Mouse (Mus musculus) cerebellum, postnatal 25 days (tissue): Measurements from ENCODE around the gene Vamp2.
A peak's percentile ranks its signal among the peaks of the same experiment; 100 is the strongest.

Experiments
- DNase-seq, 2 experiments: peaks; one replicate each; pipeline ENCODE4 v3.0.0; 2021; ENCODE audit warnings: mixed read lengths in 2 of 2

The Vamp2 gene

GRCm38 (mm10) chr11:69064259-69065133 is 23.8 kb upstream of the Vamp2 start:
- no peak for DNase-seq

DNA sequence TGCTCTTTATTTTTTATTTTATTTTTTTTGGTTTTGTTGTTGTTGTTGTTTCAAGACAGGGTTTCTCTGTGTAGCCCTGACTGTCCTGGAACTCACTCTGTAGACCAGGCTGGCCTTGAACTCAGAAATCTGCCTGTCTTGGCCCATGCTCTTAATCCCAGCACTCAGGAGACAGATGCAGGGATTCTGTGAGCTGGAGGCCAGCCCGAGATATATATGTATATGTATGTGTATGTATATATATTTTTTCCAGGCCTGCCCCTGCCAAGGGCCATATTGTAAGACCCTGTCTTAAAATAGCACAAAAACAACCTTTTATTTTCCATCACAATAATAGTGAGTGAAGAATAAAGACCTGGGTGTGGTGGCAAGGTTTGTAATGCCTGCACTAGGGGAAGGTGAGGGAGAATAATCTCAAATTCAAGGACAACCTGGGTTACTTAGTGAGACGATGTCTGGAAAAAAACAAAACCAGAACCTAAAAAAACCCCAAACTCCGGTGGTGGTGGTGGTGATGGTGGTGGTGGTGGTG is 22.8 kb upstream of the Vamp2 start:
- peak in 1 of 2 experiments; percentile 33 for DNase-seq

DNA sequence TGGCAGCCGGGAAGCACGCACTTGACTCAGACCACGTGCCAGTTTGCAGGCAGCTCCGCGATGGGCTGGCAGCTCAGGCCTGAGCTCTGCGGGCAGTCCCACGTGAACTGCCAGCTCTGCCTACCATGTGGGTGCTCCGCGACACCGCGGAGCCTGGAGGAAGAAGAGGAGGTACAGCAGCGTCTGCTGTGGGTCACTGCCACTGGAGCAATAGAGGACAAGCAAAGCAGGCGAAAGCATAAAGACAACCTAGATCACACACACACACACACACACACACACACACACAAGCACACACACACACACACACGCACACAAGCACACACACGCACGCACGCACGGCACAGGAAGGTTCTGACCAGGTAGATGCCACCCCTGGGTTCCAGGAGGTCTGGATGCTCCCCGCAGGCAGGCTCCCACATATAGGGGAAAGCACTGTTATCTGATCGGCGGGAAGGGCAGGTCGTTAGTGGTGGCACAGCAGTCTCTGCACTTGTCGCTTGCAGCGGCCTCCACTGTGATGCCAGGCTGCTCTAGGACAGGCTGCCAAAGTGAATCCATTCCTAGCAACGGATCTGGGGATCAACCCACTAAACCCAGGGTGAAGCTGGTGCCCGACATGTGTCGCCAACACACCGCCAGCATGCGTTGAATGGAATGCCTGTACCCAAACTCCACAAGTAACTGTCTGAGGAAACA is 22.0 kb upstream of the Vamp2 start:
- peak; percentile 72 to 77 for DNase-seq

- DNase-seq: peak; percentile 94 to 96
These were observed 21.3 kb upstream of the Vamp2 start for GRCm38 (mm10) chr11:69066956-69067355.

- no peak for DNase-seq
These were observed 20.7 kb upstream of the Vamp2 start for GRCm38 (mm10) chr11:69067601-69068000.

DNA sequence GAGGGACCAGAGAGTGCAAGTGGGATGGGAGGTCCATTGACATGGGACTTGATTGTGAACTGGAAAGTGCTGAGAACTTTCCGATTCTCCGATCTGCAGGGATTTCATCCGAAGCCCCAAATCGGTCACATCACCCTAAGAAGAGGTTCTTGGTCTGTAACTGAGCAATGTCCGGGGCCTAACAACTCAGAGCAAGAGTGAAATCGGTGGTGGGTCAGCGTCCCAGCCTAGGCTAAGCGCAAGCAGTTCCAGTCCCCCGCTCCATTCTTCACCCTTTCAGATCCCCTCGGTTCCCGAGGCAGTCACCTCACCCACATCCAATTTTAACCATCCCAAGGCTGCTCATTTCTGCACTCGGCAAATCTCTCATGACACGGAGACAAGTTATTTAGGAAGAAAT is 18.2 kb upstream of the Vamp2 start:
- DNase-seq: peak in 1 of 2 experiments; percentile 53

DNA sequence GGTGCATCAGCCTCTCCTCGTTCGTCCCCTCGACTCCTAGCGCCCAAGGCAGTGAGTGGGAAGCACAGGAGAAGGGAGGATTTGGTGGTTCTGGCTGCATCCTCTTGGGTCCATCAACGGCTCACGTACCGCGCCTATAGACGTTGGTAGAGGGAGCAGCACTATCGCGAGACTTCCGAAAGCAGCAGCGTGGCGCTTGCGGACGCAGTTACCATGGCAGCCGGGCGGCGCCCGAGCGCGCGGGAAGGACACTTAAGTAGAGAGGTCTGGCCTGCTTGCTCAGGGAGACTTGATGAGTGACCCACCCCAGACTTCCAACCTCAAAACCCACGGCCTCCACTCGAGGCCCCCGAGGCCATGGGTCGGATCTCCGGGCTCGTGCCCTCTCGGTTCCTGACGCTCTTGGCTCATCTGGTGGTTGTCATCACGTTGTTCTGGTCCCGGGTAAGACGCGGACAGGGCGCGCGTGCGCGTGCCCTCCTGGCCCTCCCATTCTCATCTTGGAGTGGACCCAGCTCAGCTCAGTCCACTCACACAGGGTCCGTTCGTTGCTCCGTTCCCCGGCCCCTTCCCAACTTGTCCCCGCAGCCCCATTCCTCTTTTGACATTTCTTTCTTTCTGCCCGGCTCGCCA is 17.6 kb upstream of the Vamp2 start, which contains the start of gene Tmem107:
Gene Tmem107 (plus strand): TSS at position 217 of the 633 bp plus-strand sequence.
- peak; percentile 96 to 97 for DNase-seq

GRCm38 (mm10) chr11:69071262-69071661 is 17.0 kb upstream of the Vamp2 start:
- DNase-seq: no peak

DNA sequence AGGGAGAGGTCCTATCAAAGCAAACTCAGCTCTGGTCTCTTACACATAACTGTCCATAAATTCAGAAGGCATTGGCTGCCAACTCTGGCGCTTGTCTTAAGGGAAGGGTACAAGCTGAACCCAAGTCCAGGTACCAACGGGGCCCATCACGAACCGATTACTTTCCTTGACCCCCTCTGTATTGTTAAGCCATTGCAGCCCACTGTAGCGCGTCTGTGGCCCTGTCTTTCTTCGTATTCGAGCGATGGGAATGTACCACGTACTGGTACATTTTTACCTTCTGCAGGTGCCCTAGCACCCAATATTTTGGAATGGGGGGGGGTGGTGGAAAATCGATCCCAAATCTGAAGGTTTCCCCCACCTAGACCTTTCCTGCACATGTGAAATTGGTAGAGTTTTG is 16.1 kb upstream of the Vamp2 start:
- DNase-seq: no peak

DNA sequence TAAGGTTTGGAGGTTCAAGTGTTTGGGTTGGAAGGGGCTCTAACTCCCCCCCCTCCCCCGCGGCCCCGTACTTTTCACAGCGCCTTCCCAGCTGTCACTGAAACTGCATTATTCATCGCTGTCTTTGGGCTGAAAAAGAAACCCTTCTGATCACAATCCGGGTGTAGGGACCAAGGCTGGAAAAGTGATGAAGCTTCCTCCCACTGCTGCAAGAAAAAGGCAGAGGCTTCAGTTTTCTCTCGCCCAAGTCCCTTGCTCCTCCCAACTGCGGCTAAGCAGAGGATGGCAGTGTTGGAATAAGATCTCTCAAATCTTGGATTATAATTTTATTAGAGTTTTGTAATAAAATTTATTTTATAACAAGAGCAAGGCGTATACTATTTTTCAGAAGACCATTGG is 15.6 kb upstream of the Vamp2 start:
- DNase-seq: peak in 1 of 2 experiments; percentile 46

DNA sequence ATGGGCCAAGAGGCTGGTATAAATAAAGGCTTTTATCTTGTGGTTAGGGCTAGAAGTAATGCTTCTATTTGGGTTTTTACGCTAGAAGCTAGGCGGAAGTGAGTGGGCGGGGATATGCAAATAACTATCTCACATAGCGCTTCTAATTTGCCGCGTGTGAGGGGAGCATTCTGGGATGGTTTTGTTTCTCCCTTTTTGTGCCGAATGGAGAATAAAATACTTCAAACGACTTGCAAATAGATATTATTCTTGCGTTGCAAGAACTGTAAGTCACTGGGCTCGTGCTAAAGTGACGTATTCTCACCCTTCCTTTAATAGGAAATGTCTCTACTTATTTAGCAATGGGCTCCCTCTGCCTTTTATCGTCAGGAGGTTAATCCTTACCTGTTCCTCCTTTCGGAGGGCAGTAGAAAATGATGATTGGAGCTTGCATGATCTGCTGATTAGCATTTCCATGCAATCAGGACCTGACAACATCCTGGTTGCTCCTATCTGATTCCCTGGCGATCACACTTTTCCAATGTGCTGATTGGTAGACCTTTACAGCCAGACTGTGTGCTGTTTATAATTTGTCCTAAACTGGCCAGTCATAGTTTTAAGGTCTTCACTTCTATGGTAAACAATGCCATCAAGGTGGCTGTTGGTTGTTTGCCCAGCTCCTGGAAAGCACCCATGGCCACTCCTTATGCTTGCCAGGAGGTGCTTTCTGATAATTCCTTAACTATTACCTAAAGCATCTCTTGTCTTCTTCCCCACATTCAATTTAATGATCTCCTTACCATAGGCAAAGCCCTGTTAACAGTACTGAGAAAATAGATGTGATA is 15.0 kb upstream of the Vamp2 start:
- peak; percentile 79 to 87 for DNase-seq

- no peak for DNase-seq
These were observed 14.1 kb upstream of the Vamp2 start for GRCm38 (mm10) chr11:69073951-69074775.

DNA sequence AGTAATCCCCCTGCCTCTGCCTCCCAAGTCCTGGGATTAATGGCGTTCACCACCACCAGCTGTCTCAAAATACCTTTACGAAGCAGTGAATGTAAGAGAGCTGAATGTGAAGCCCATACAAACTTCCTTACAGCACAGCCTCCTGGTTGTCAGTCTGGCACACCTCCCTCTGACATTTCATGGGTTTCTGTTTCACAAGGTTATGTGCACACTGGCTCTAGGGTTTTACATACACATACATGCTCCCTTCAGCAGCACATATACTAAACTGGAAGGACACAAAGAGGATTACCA is 13.6 kb upstream of the Vamp2 start:
- DNase-seq: no peak

DNA sequence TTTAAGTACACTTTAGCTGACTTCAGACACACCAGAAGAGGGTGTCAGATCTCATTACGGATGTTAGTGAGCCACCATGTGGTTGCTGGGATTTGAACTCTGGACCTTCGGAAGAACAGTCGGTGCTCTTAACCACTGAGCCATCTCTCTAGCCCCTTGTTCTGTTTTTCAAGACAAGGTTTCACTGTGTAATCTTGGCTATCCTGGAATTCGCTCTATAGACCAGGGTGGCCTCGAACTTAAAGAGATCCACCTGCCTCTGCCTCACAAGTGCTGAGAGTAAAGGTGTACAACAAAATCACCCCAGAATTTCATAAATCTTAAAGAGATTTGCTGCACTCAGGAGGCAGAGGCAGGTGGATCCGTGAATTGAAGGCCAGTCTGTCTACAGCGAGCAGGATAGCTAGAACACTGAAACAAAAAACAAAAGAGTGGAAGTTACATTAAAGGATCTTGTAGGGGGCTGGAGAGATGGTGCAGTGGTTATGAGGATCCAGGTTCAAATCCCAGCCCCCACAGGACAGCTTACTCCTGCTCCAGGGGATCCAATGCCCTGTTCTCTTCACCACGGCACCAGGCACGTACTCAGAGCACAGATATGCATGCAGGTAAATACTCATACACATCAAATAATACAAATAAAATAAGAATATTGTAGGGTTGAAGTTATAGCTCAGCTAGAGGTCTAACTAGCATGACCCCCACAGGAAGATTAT is 12.4 kb upstream of the Vamp2 start:
- DNase-seq: no peak

GRCm38 (mm10) chr11:69076572-69076971 is 11.7 kb upstream of the Vamp2 start:
- DNase-seq: no peak

- no peak for DNase-seq
These were observed 11.0 kb upstream of the Vamp2 start for GRCm38 (mm10) chr11:69077316-69077715.

DNA sequence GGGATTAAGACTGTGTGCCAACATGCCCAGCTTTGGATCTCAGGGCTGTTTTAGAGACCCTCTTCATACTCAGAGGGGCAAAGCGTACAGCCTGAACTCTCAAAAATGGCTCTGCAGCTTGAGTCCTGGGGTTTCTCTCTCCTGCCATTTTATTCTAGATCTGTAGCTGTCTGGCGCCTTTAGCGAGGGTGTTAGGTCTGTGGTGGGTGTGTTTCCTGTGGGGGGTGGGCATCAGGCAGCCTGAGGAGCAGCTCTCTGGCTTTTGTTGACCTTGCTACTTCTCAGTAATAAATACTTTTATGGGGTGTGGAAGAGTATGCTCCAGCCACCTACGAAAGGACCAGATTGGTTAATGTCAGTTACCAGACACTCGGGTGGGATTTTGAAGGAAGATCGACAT is 10.2 kb upstream of the Vamp2 start:
- DNase-seq: no peak

GRCm38 (mm10) chr11:69078805-69079438 is 9.4 kb upstream of the Vamp2 start:
- no peak for DNase-seq

- peak in 1 of 2 experiments; percentile 3 for DNase-seq
These were observed 8.0 kb upstream of the Vamp2 start for GRCm38 (mm10) chr11:69080102-69080854.

DNA sequence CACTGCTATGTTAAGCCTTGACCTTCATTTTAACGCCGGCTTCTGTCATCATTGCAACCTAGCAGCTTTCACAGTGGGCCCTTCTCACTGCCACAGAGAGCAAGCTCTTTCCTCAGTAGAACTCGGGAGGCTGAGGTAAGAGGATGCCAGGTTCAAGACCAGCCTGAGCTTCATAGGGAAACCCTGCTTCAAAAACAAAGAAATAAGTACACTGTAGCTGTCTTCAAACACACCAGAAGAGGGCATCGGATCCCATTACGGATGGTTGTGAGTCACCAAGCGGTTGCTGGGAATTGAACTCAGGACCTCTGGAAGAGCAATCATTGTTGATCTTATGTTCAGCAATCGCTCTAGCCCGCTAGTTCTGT is 7.5 kb upstream of the Vamp2 start:
- DNase-seq: no peak
